In genomic region chr2:156763101-156763500, GRCm38 (mm10) we compare ENCODE assay signal across 9 mouse cellular contexts. TPM values are rescaled to one million over a fixed set of nuclear protein-coding genes. Genes with fewer than 3 reads are reported as not detected.
A peak's percentile ranks its signal among the peaks of the same experiment; 100 is the strongest.
DNase-seq lines count a peak whose midpoint lies in the region; ATAC-seq and TF ChIP-seq lines count a peak whose summit lies in the region.
"Had no signal": no experiment of that assay in that cellular context is flagged by ENCODE, and none has a peak within 500 bp of the region (broad histone marks: within the 10 kb centered on the region; RNA-seq: fewer than 3 reads in every experiment).

No protein-coding gene starts in this region.

- DNase-seq in forebrain, postnatal 0 days: no peak
- DNase-seq in testis, postnatal 10 days (ENCODE audit: low spot score): peak; percentile 86
- no peak for DNase-seq in testis, postnatal 14 days (ENCODE audit: low spot score)
- DNase-seq in kidney, postnatal 10 days: peak; percentile 90
- no peak for DNase-seq in spleen, postnatal 10 days (ENCODE audit: low spot score in 2 of 2)
- no peak for DNase-seq in thymus, postnatal 36 days
- no peak for DNase-seq in midbrain, embryonic 11.5 days (ENCODE audit: low spot score, missing footprints)

- ATAC-seq in forebrain, postnatal 0 days: peak; percentile 27
- no peak for ATAC-seq in forebrain, embryonic 15.5 days (replicated peaks)
- ATAC-seq in midbrain, embryonic 11.5 days (ENCODE audit: low FRiP score): no peak

- no peak overlapping the region for H3K4me3 ChIP-seq in forebrain, postnatal 0 days (ENCODE audit: low read depth, low read length)
- H3K4me3 ChIP-seq in forebrain, embryonic 15.5 days: no peak overlapping the region
- no peak overlapping the region for H3K4me3 ChIP-seq in midbrain, embryonic 11.5 days (ENCODE audit: low read depth, low read length)
- H3K4me3 ChIP-seq: limb, embryonic 13.5 days had no signal

- H3K9ac ChIP-seq in forebrain, postnatal 0 days: no peak overlapping the region
- no peak overlapping the region for H3K9ac ChIP-seq in forebrain, embryonic 15.5 days (replicated peaks)
- H3K9ac ChIP-seq in midbrain, embryonic 11.5 days (ENCODE audit: low read length): no peak overlapping the region
- H3K9ac ChIP-seq: limb, embryonic 13.5 days had no signal

- peaks cover 68% of the 10 kb centered on the region for H3K36me3 ChIP-seq in forebrain, postnatal 0 days (ENCODE audit: insufficient read depth)
- peaks cover 60% of the 10 kb centered on the region for H3K36me3 ChIP-seq in forebrain, embryonic 15.5 days
- H3K36me3 ChIP-seq in midbrain, embryonic 11.5 days (ENCODE audit: control insufficient read depth, insufficient read depth, low read length): peaks cover 39% of the 10 kb centered on the region

- H3K27me3 ChIP-seq in forebrain, postnatal 0 days (ENCODE audit: insufficient read depth, low read length): no peaks in the 10 kb centered on the region
- no peaks in the 10 kb centered on the region for H3K27me3 ChIP-seq in forebrain, embryonic 15.5 days
- no peaks in the 10 kb centered on the region for H3K27me3 ChIP-seq in midbrain, embryonic 11.5 days (ENCODE audit: control insufficient read depth, insufficient read depth, low read length)
- H3K27me3 ChIP-seq: limb, embryonic 13.5 days had no signal

- WGBS in forebrain, postnatal 0 days: 68% methylated on average over 11 of the region's 11 CpGs
- 76% methylated on average over 11 of the region's 11 CpGs for WGBS in forebrain, embryonic 15.5 days
- WGBS in midbrain, embryonic 11.5 days: 94% methylated on average over 11 of the region's 11 CpGs

- no peak for TF ChIP-seq CTCF in forebrain, postnatal 0 days (IDR thresholded peaks at IDR 0.05; ENCODE audit: low read depth)

- no peak overlapping the region for H3K4me2 ChIP-seq in forebrain, postnatal 0 days (ENCODE audit: low read depth)
- H3K4me2 ChIP-seq in forebrain, embryonic 15.5 days (replicated peaks): no peak overlapping the region
- H3K4me2 ChIP-seq in midbrain, embryonic 11.5 days: no peak overlapping the region
- H3K4me2 ChIP-seq: limb, embryonic 13.5 days had no signal

- H3K27ac ChIP-seq in forebrain, postnatal 0 days (ENCODE audit: low read depth, low read length): no peak overlapping the region
- H3K27ac ChIP-seq in forebrain, embryonic 15.5 days (replicated peaks): no peak overlapping the region; the same call in 1 of the 2 replicates
- no peak overlapping the region for H3K27ac ChIP-seq in midbrain, embryonic 11.5 days (ENCODE audit: low read depth, low read length)
- H3K27ac ChIP-seq: limb, embryonic 13.5 days had no signal

- H3K4me1 ChIP-seq in forebrain, postnatal 0 days (ENCODE audit: insufficient read depth): no peaks in the 10 kb centered on the region
- H3K4me1 ChIP-seq in forebrain, embryonic 15.5 days: 0 out of 2 replicates have a peak, but pooled peaks cover 6% of the 10 kb centered on the region
- H3K4me1 ChIP-seq in midbrain, embryonic 11.5 days (ENCODE audit: control insufficient read depth, insufficient read depth, low read length): no peaks in the 10 kb centered on the region

- H3K9me3 ChIP-seq in forebrain, postnatal 0 days (ENCODE audit: low read length): no peaks in the 10 kb centered on the region
- no peaks in the 10 kb centered on the region for H3K9me3 ChIP-seq in forebrain, embryonic 15.5 days
- peaks cover 4% of the 10 kb centered on the region for H3K9me3 ChIP-seq in midbrain, embryonic 11.5 days (ENCODE audit: control insufficient read depth, low read length)

RNA-seq across cellular contexts. Expression of gene Myl9, which starts 12.1 kb away (rescaled TPM):
- 24.4 and 34.3 TPM in 2 replicates for total RNA-seq in forebrain, postnatal 0 days (2014; rRNA removed)
- 34.6 and 39.6 TPM in 2 replicates for polyA plus RNA-seq in forebrain, postnatal 0 days (2015; fragmentation: Nextera tagmentation; extraction: Ambion mirVana)
- 32.2 and 34.2 TPM in 2 replicates for polyA plus RNA-seq in forebrain, embryonic 15.5 days (2015; fragmentation: Nextera tagmentation; extraction: Ambion mirVana)
- polyA plus RNA-seq in midbrain, embryonic 11.5 days (2014; fragmentation: Nextera tagmentation; extraction: Ambion mirVana): 112 and 118 TPM in 2 replicates

Comparison
In these comparisons a context has a peak if more than half of its experiments do, and no peak if none do; other contexts are left out.
1. DNase-seq: peak in testis, postnatal 10 days (single experiment) and kidney, postnatal 10 days (single experiment); none in forebrain, postnatal 0 days (single experiment), testis, postnatal 14 days (single experiment), spleen, postnatal 10 days (0 of 2), thymus, postnatal 36 days (0 of 2) and midbrain, embryonic 11.5 days (single experiment).